Mouse (Mus musculus) gastrocnemius, postnatal 14 days (tissue): ENCODE measurements around the gene Zc3h8. TPM values are rescaled to one million over a fixed set of nuclear protein-coding genes. Genes with fewer than 3 reads are reported as not detected.

Experiments
- DNase-seq: peaks from one replicate; pipeline ENCODE4 v3.0.0; 2021; ENCODE audit warnings: mixed read lengths
- intact Hi-C: fragments of 180-260 bp; cut with DNase I; formaldehyde crosslinking; loops from one replicate; pipeline ENCODE4 v1.15.1; 2025; ENCODE audit warnings: low total_unique reads
- long read RNA-seq, 2 experiments: library from polyadenylated mRNA; stranded (forward); transcript quantifications; one replicate each; pipeline ENCODE4 v2.0.0; 2021
- total RNA-seq, 2 experiments: library from RNA; stranded (reverse); gene quantifications; 2 replicates each; pipeline ENCODE4 v1.2.3; 2021

Zc3h8 gene
- total RNA-seq, result 1 to 10 TPM; 4.5 to 5.8 TPM
- long read RNA-seq, experiment 1, transcript Zc3h8-201 (9 exons, 1,624 nt), result major isoform, 8 of 11 reads
- long read RNA-seq, experiment 1, partial matches to known transcripts, result 2 of 11 reads
- long read RNA-seq, experiment 1, other reads (novel, unspliced or antisense), result 1 of 11 reads
- long read RNA-seq, experiment 2, transcript Zc3h8-201 (9 exons, 1,624 nt), result major isoform, 6 of 7 reads
- long read RNA-seq, experiment 2, partial matches to known transcripts, result 1 of 7 reads
- long read RNA-seq, experiment 2, other reads (novel, unspliced or antisense), result 0 of 7 reads

- DNase-seq, result peak; percentile 97
- intact Hi-C loops, result loop anchor here (10.0 kb wide), 2 partner anchors 141 to 311 kb away; no protein-coding TSS in a partner anchor
These were observed at the start of gene Zc3h8 for GRCm38 (mm10) chr2:128943538-128944528. Zc3h8 (minus strand) TSS chr2:128944077.

GRCm38 (mm10) chr2:128984746-128985145 lies 40.9 kb upstream of the Zc3h8 start:
- intact Hi-C loops, result no loop called here
- DNase-seq, result no peak

GRCm38 (mm10) chr2:128975572-128975971 lies 31.7 kb upstream of the Zc3h8 start:
- no peak for DNase-seq
- intact Hi-C loops, result no loop called here

GRCm38 (mm10) chr2:128972301-128972700 lies 28.4 kb upstream of the Zc3h8 start:
- no peak for DNase-seq
- intact Hi-C loops, result no loop called here

- intact Hi-C loops, result no loop called here
- no peak for DNase-seq
These were observed 24.7 kb upstream of the Zc3h8 start for GRCm38 (mm10) chr2:128968475-128969083.

GRCm38 (mm10) chr2:128967661-128968441 lies 24.0 kb upstream of the Zc3h8 start, which contains the start of gene Gm10762:
Gm10762 (minus strand) TSS chr2:128967725.
- intact Hi-C loops, result no loop called here
- DNase-seq, result peak; percentile 83

GRCm38 (mm10) chr2:128966641-128967580 lies 23.0 kb upstream of the Zc3h8 start, which contains the start of gene Zc3h6:
Zc3h6 (plus strand) TSS chr2:128967402.
- intact Hi-C loops, result no loop called here
- DNase-seq, result peak; percentile 99

GRCm38 (mm10) chr2:128966236-128966635 lies 22.4 kb upstream of the Zc3h8 start:
- no peak for DNase-seq
- intact Hi-C loops, result no loop called here

GRCm38 (mm10) chr2:128965505-128966105 lies 21.7 kb upstream of the Zc3h8 start:
- intact Hi-C loops, result no loop called here
- no peak for DNase-seq

- intact Hi-C loops, result no loop called here
- no peak for DNase-seq
These were observed 10.3 kb upstream of the Zc3h8 start for GRCm38 (mm10) chr2:128954186-128954585.

GRCm38 (mm10) chr2:128947962-128948588 lies 4.2 kb upstream of the Zc3h8 start:
- DNase-seq, result no peak

GRCm38 (mm10) chr2:128936256-128936655 lies 7.6 kb downstream of the Zc3h8 start:
- intact Hi-C loops, result no loop called here
- no peak for DNase-seq

More at GRCm38 (mm10) chr2:128947962-128948588, 4.2 kb upstream of the Zc3h8 start:
- intact Hi-C loops, result loop anchor here (10.0 kb wide), 2 partner anchors 137 to 307 kb away; no protein-coding TSS in a partner anchor

- DNase-seq, result no peak
- intact Hi-C loops, result no loop called here
These were observed 13.2 kb downstream of the Zc3h8 start for GRCm38 (mm10) chr2:128930704-128931103.

- intact Hi-C loops, result no loop called here
These were observed 15.4 kb downstream of the Zc3h8 start for GRCm38 (mm10) chr2:128928446-128928845.

GRCm38 (mm10) chr2:128924799-128925198 lies 19.1 kb downstream of the Zc3h8 start:
- DNase-seq, result no peak
- intact Hi-C loops, result no loop called here

More at GRCm38 (mm10) chr2:128928446-128928845, 15.4 kb downstream of the Zc3h8 start:
- DNase-seq, result no peak

GRCm38 (mm10) chr2:128916528-128916927 lies 27.3 kb downstream of the Zc3h8 start:
- intact Hi-C loops, result no loop called here
- DNase-seq, result no peak

GRCm38 (mm10) chr2:128914978-128915377 lies 28.9 kb downstream of the Zc3h8 start:
- no peak for DNase-seq
- intact Hi-C loops, result loop anchor here (1.0 kb wide), 1 partner anchor 20 kb away; no protein-coding TSS in a partner anchor
